Mouse (Mus musculus) retina, postnatal 7 days (tissue): Measurements from ENCODE around the gene Tex10.
"Not testable (repeated sequence)": the region's sequence is repeated elsewhere in the genome, so short reads cannot be mapped to it uniquely, and the experiment has no call there.

Experiments used
- DNase-seq: peaks from one replicate; pipeline ENCODE4 v3.0.0-alpha.2; 2012; ENCODE audit warnings: low read depth, low spot score

Gene Tex10

DNA sequence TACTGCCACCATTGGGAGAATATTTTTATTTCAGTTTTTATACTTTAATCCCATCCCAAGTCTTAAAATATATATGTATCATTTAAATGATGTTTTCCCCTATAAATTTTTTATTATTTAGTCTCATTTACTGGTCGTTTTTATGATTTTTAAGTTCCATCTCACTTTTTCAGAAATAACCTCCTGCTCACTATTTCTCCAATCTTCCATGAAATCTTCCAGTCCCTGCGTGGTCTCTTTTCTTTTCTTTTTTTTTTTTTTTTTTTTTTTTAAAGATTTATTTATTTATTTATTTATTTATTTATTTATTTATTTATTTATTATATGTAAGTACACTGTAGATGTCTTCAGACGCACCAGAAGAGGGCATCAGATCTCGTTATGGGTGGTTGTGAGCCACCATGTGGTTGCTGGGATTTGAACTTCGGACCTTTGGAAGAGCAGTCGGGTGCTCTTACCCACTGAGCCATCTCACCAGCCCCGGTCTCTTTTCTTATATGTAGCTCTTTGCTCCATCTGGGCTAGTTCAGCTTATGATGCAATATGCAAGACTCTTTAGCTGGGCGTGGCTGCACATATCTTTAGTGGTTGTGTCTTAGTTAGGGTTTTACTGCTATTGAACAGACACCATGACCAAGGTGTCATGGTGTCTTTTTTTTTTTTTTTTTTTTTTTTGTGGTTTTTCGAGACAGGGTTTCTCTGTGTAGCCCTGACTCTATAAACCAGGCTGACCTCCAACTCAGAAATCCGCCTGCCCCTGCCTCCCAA is 67.4 kb downstream of the Tex10 start:
- not testable (repeated sequence) for DNase-seq

DNA sequence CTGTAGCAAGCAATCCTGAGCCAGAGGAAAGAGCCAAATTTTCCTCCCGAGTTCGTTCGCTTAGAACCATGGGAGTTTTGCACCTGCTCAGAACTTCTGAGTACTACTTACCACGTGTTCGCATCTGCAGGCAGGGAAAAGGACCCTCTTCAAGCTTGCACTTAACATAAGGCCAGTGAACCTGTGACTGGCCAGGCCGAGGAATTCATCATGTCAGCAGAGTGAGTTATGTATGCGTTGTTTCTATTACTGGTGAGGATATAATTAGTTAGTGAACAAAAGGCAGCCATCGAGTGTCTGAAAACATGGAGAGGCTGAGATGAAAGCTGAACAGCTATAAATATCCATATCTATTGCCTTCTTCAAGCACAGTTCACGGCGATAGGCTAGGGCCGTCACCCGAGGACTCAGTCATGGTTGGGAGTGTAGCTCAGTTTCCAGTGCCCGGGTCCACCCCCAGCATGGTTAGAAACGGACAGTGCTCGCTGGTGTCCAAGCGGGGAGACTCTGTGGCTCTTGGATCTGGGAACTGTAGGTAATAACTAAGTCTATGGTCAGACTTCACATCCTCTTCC is 70.1 kb downstream of the Tex10 start:
- DNase-seq: no peak

DNA sequence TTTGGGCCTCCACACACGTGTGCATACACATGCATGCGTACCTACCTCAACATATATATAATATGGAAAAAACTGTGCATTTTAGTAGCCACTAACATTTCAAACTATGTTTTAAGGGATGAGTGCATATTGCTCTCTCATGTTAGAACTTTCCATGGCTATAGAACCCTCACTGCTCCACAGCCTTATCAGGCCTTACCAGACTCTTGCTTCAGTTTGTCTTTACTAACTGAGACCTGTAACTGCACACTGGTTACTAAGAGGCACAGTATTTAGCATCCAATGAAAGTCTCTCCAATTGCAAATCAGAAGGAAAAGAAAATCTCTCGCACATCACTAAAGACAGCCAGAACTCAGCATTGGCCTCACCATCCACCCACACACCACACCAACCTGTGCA is 76.3 kb downstream of the Tex10 start:
- no peak for DNase-seq

DNA sequence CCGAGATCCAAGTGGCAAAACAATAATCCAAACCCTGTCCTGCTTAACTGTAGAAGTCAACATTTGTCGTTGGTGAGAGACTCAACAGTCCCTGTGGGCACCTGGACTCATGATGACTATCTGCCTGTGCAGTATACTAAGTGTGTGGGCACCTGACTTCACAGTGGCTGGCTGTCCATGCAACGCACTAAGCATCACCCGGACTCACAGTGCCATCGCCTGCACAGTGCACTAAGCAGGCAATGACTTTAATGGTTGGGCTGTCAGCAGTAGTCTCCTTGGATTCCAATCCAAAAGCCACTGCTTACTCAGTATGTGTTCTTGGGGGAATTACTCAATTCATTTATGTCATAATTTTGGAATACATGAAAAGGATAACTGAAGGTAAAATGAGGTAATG is 90.8 kb downstream of the Tex10 start:
- DNase-seq: no peak

DNA sequence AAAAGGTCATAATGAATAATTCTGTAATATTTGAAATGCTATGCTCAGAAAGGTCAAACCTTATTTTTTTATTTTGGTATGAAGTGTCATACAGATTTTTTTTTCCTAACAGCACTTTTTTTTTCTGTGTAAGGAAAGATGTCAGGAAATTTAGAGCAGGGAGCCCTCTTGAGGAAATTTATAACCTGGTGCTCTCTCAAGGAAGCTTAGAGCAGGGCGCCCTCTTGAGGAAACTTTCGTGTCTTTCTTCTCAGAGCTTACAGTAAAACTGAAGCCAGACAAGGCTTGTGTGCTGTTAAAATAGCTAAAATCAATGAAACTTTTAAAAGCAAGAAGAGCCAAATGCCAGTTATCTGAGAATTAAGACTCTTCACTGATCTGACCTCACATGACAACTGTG is 92.3 kb downstream of the Tex10 start:
- peak; percentile 79 for DNase-seq
